Mouse (Mus musculus): ENCODE data around the gene Cenpb.

The Cenpb gene

GRCm38 (mm10) chr2:131196606-131197316 is 16.9 kb upstream of the Cenpb start:
- no peak for DNase-seq (ENCODE audit: low spot score)

GRCm38 (mm10) chr2:131191005-131191390 is 11.1 kb upstream of the Cenpb start:
- DNase-seq (ENCODE audit: low spot score), result no peak

GRCm38 (mm10) chr2:131190344-131191004 is 10.6 kb upstream of the Cenpb start:
- DNase-seq (ENCODE audit: low spot score), result no peak

- no peak for DNase-seq (ENCODE audit: low spot score)
Measured at GRCm38 (mm10) chr2:131189521-131190309, 9.8 kb upstream of the Cenpb start.

GRCm38 (mm10) chr2:131188311-131188710 is 8.4 kb upstream of the Cenpb start:
- no peak for DNase-seq (ENCODE audit: low spot score)

- no peak for DNase-seq (ENCODE audit: low spot score)
Measured at GRCm38 (mm10) chr2:131187602-131187922, 7.7 kb upstream of the Cenpb start.

- DNase-seq (ENCODE audit: low spot score), result peak; percentile 76
Measured at GRCm38 (mm10) chr2:131186771-131187601, 7.1 kb upstream of the Cenpb start, which contains the start of the genes Cdc25b and Spef1. TSS of gene Cdc25b (plus strand) at chr2:131186949. TSS of gene Spef1 (minus strand) at chr2:131187282.

- DNase-seq (ENCODE audit: low spot score), result no peak
Measured at GRCm38 (mm10) chr2:131186343-131186742, 6.5 kb upstream of the Cenpb start.

- DNase-seq (ENCODE audit: low spot score), result peak; percentile 48
Measured at GRCm38 (mm10) chr2:131179246-131179886, 501 bp downstream of the Cenpb start.

GRCm38 (mm10) chr2:131178828-131179245 is 1.0 kb downstream of the Cenpb start:
- DNase-seq (ENCODE audit: low spot score), result no peak

GRCm38 (mm10) chr2:131177932-131178331 is 1.9 kb downstream of the Cenpb start:
- no peak for DNase-seq (ENCODE audit: low spot score)

GRCm38 (mm10) chr2:131176491-131176890 is 3.4 kb downstream of the Cenpb start:
- DNase-seq (ENCODE audit: low spot score), result no peak

GRCm38 (mm10) chr2:131175945-131176309 is 3.9 kb downstream of the Cenpb start:
- DNase-seq (ENCODE audit: low spot score), result no peak

GRCm38 (mm10) chr2:131175286-131175944 is 4.5 kb downstream of the Cenpb start:
- DNase-seq (ENCODE audit: low spot score), result no peak

- DNase-seq (ENCODE audit: low spot score), result peak; percentile 33
Measured at GRCm38 (mm10) chr2:131174700-131175099, 5.2 kb downstream of the Cenpb start.

GRCm38 (mm10) chr2:131172322-131172721 is 7.5 kb downstream of the Cenpb start:
- no peak for DNase-seq (ENCODE audit: low spot score)

- DNase-seq (ENCODE audit: low spot score), result peak; percentile 61
Measured at GRCm38 (mm10) chr2:131171401-131172104, 8.3 kb downstream of the Cenpb start.

GRCm38 (mm10) chr2:131170936-131171335 is 8.9 kb downstream of the Cenpb start:
- DNase-seq (ENCODE audit: low spot score), result no peak

GRCm38 (mm10) chr2:131168914-131169313 is 11.0 kb downstream of the Cenpb start:
- no peak for DNase-seq (ENCODE audit: low spot score)

- no peak for DNase-seq (ENCODE audit: low spot score)
Measured at GRCm38 (mm10) chr2:131167984-131168383, 11.9 kb downstream of the Cenpb start.
